In the genomic region with DNA sequence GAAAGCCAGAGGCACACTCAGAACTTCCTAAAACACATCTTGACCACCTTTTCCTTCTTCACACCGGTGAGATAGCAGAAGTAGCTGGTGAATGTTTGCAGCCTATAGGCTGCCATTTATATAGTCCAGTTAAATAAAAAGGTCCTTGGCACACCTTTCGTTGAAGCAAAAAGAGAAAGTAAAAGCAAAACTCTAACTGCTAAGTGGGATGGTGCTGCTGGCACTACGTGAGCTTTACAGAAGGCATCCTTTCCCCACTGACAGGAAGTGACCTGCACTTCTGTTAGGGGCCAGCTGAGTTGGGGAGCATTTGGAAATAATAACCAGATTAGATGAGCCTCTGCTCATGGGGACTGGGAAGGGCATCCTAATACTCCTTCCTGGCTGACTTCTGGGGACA, we compare ENCODE assay signal across 8 mouse cellular contexts. TPM values are rescaled to one million over a fixed set of nuclear protein-coding genes. Genes with fewer than 3 reads are reported as not detected.
A peak's percentile ranks its signal among the peaks of the same experiment; 100 is the strongest.
DNase-seq lines count a peak whose midpoint lies in the region; ATAC-seq and TF ChIP-seq lines count a peak whose summit lies in the region.

No protein-coding gene starts in this region.

- no peak for DNase-seq in kidney, adult 2 months
- DNase-seq in kidney, postnatal 25 days: no peak
- peak; percentile 14 for DNase-seq in NIH3T3 (ENCODE audit: low read depth)
- DNase-seq in induced T-regulatory cell, adult 2 months (ENCODE audit: low read depth): peak; percentile 83
- no peak for DNase-seq in midbrain, postnatal 0 days (ENCODE audit: low spot score)
- DNase-seq in ovary, adult 18-20 months (ENCODE audit: low spot score): no peak
- no peak for DNase-seq in gastrocnemius, postnatal 10 days
- DNase-seq in left cerebral cortex, adult 8-10 months (ENCODE audit: low spot score in 2 of 2): no peak

- H3K9me3 ChIP-seq in midbrain, postnatal 0 days (ENCODE audit: low read length): no peaks in the 10 kb centered on the region

- no peak for TF ChIP-seq CTCF in kidney, adult 2 months (conservative IDR thresholded peaks at IDR 0.05; ENCODE audit: insufficient read depth, insufficient read length, low read depth, low read length)
- TF ChIP-seq CTCF in midbrain, postnatal 0 days (IDR thresholded peaks at IDR 0.05): no peak

- H3K36me3 ChIP-seq in kidney, adult 2 months (ENCODE audit: control insufficient read depth, insufficient read depth, low read length): no peaks in the 10 kb centered on the region
- no peaks in the 10 kb centered on the region for H3K36me3 ChIP-seq in midbrain, postnatal 0 days (ENCODE audit: insufficient read depth, low read length)

- no peak overlapping the region for H3K27ac ChIP-seq in kidney, adult 2 months (ENCODE audit: insufficient read depth, low read depth, low read length)
- no peak overlapping the region for H3K27ac ChIP-seq in midbrain, postnatal 0 days (ENCODE audit: low read depth, low read length)

- H3K4me3 ChIP-seq in kidney, adult 2 months (ENCODE audit: insufficient read depth, low read depth, low read length): peak overlapping the region; percentile 51; the same call in 1 of the 2 replicates
- H3K4me3 ChIP-seq in midbrain, postnatal 0 days (ENCODE audit: low read depth, low read length): peak overlapping the region; percentile 47; the same call in 1 of the 2 replicates

- H3K9ac ChIP-seq in midbrain, postnatal 0 days (replicated peaks; ENCODE audit: low read length, poor library complexity, severe bottlenecking): no peak overlapping the region

- peaks cover 5% of the 10 kb centered on the region; the same call in 1 of the 2 replicates for H3K4me1 ChIP-seq in kidney, adult 2 months (ENCODE audit: control insufficient read depth, insufficient read depth, low read length)
- no peaks in the 10 kb centered on the region for H3K4me1 ChIP-seq in midbrain, postnatal 0 days (ENCODE audit: insufficient read depth, low read length)

- WGBS in kidney, adult 2 months: 86% methylated on average over 3 of the region's 3 CpGs
- 81% methylated on average over 3 of the region's 3 CpGs for WGBS in midbrain, postnatal 0 days

- no peak for ATAC-seq in midbrain, postnatal 0 days (ENCODE audit: low FRiP score)

- H3K4me2 ChIP-seq in midbrain, postnatal 0 days (ENCODE audit: low read depth, low read length, poor library complexity, severe bottlenecking): peak overlapping the region; percentile 86

- H3K27me3 ChIP-seq in kidney, adult 2 months (replicated peaks; ENCODE audit: control insufficient read depth, insufficient read depth, low read length): no peaks in the 10 kb centered on the region
- H3K27me3 ChIP-seq in midbrain, postnatal 0 days (ENCODE audit: insufficient read depth, low read length): peaks cover 4% of the 10 kb centered on the region; the same call in 1 of the 2 replicates

- no peak for TF ChIP-seq POLR2A in kidney, adult 2 months (IDR thresholded peaks at IDR 0.05; ENCODE audit: low read depth, low read length)

RNA-seq across cellular contexts. Expression of gene Ly75, which starts 0.8 kb away (rescaled TPM):
- polyA plus RNA-seq in kidney, adult 2 months (2012; rRNA removed): 0.41 and 0.72 TPM in 2 replicates
- 2.9 and 4.8 TPM in 2 replicates for total RNA-seq in midbrain, postnatal 0 days (2014; rRNA removed)
- polyA plus RNA-seq in midbrain, postnatal 0 days (2015; fragmentation: Nextera tagmentation; extraction: Ambion mirVana): 1.2 and 1.5 TPM in 2 replicates
- total RNA-seq in gastrocnemius, postnatal 10 days (2021): under 1 TPM; 0.09 to 0.25 TPM
- 1 to 10 TPM in 2 of 4 experiments, under 1 TPM in 2; 0.84 to 1.1 (median 0.99) TPM for total RNA-seq in left cerebral cortex, adult 8-10 months (2022)

Comparison
In these comparisons a context has a peak if more than half of its experiments do, and no peak if none do; other contexts are left out.
1. DNase-seq: peak in NIH3T3 (single experiment) and induced T-regulatory cell, adult 2 months (single experiment); none in kidney, adult 2 months (single experiment), kidney, postnatal 25 days (0 of 2), midbrain, postnatal 0 days (single experiment), ovary, adult 18-20 months (single experiment), gastrocnemius, postnatal 10 days (single experiment) and left cerebral cortex, adult 8-10 months (0 of 2).